In the genomic region with DNA sequence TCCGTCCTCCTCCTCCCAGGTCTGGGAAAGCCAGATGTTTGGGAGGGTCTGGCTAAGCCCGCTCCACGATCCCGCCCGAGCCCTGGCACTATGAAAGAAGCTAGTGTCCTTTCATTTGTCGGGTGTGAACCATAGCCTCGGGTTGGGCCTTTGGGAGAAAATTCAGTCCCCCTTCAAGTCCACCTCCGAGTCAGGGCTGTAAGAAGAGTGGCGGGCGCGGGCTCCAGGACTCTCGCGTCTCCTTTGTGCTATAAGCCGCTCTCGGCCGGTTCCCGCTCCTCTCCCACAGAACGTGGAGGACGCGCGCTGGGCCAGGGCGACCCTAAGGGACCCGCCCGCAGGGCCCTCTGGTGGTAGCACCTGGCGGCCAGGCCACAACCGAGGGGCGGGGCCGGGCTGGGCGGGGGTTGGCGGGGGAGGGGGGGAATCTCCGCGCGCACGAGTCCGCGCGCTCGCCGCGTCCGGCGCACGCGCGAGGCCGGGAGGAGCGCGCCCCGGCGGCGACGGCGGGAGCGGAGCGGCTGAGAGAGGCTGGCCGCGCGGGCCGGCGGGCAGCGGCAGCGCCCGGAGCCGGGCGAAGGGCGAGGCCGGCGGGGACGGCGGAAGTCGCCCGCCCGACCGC, we compare ENCODE assay signal across 8 mouse cellular contexts. TPM values are rescaled to one million over a fixed set of nuclear protein-coding genes. Genes with fewer than 3 reads are reported as not detected.
A peak's percentile ranks its signal among the peaks of the same experiment; 100 is the strongest.
DNase-seq lines count a peak whose midpoint lies in the region; ATAC-seq and TF ChIP-seq lines count a peak whose summit lies in the region.

Mpp6 (plus strand) TSS at position 485 of the 622 bp plus-strand sequence.

- no peaks in the 10 kb centered on the region for H3K27me3 ChIP-seq in kidney, embryonic 14.5 days (ENCODE audit: control insufficient read depth, insufficient read depth, low read length)
- H3K27me3 ChIP-seq in liver, adult 2 months (ENCODE audit: control insufficient read depth, insufficient read depth, low read length) = no peaks in the 10 kb centered on the region

- H3K79me2 ChIP-seq in liver, adult 2 months (ENCODE audit: control insufficient read depth, insufficient read depth, low read length) = peaks cover 7% of the 10 kb centered on the region; the same call in 1 of the 2 replicates

- under 1% methylated on average over 73 of the region's 74 CpGs for WGBS in bone marrow, adult 2 months
- WGBS in kidney, embryonic 14.5 days = under 1% methylated on average over 65 of the region's 74 CpGs
- under 1% methylated on average over 74 of the region's 74 CpGs for WGBS in liver, adult 2 months

- peak; percentile 87 for DNase-seq in A20 (ENCODE audit: low read depth, low spot score)
- peak; percentile 76 to 78 for DNase-seq in heart, adult 9 months (ENCODE audit: low spot score in 2 of 2)
- peak; percentile 51 for DNase-seq in liver, adult 2 months (ENCODE audit: extremely low read depth, low read depth, low spot score)
- DNase-seq in spleen, postnatal 36 days (ENCODE audit: low spot score in 2 of 2) = peak; percentile 74 to 79

- TF ChIP-seq POLR2A in bone marrow, adult 2 months (IDR thresholded peaks at IDR 0.05; ENCODE audit: borderline replicate concordance, control insufficient read depth, low read depth, low read length) = peak; percentile 15; the same call in 1 of the 2 replicates
- 0 out of 2 replicates have a peak, but pooled peaks have one; percentile 31 for TF ChIP-seq POLR2A in embryonic fibroblast, embryonic 13.5 days (IDR thresholded peaks at IDR 0.05; ENCODE audit: low read depth, low read length)
- 0 out of 2 replicates have a peak, but pooled peaks have one; percentile 15 for TF ChIP-seq POLR2A in liver, adult 2 months (IDR thresholded peaks at IDR 0.05; ENCODE audit: extremely low read depth, insufficient read depth, low read length)

- no peaks in the 10 kb centered on the region for H3K9me3 ChIP-seq in kidney, embryonic 14.5 days (ENCODE audit: control insufficient read depth, low read length)

- ATAC-seq in kidney, embryonic 14.5 days (ENCODE audit: low FRiP score, low TSS enrichment) = peak; percentile 95
- no peak for ATAC-seq in monocyte, adult 5-6 weeks (replicated peaks; ENCODE audit: insufficient number of reproducible peaks, low FRiP score, low TSS enrichment, poor library complexity, severe bottlenecking)

- peak within 1 kb of the TSS; percentile 63 for H3K4me2 ChIP-seq in kidney, embryonic 14.5 days (replicated peaks; ENCODE audit: low read depth, low read length)

- peaks cover 1% of the 10 kb centered on the region; the same call in 1 of the 2 replicates for H3K4me1 ChIP-seq in bone marrow, adult 2 months (ENCODE audit: control insufficient read depth, insufficient read depth, low read length)
- no peaks in the 10 kb centered on the region for H3K4me1 ChIP-seq in embryonic fibroblast, embryonic 13.5 days (ENCODE audit: control insufficient read depth, insufficient read depth, low read length)
- peaks cover 10% of the 10 kb centered on the region; the same call in 1 of the 2 replicates for H3K4me1 ChIP-seq in kidney, embryonic 14.5 days (ENCODE audit: control insufficient read depth, insufficient read depth, low read length)
- peaks cover 3% of the 10 kb centered on the region for H3K4me1 ChIP-seq in liver, adult 2 months (ENCODE audit: control insufficient read depth, insufficient read depth, low read length)

- peak within 1 kb of the TSS; percentile 83 for H3K4me3 ChIP-seq in bone marrow, adult 2 months (replicated peaks; ENCODE audit: control insufficient read depth, low read depth, low read length)
- peak within 1 kb of the TSS; percentile 83 for H3K4me3 ChIP-seq in embryonic fibroblast, embryonic 13.5 days (ENCODE audit: insufficient read depth, low read length)
- peak within 1 kb of the TSS; percentile 84 for H3K4me3 ChIP-seq in kidney, embryonic 14.5 days (ENCODE audit: low read length)
- H3K4me3 ChIP-seq in liver, adult 2 months (ENCODE audit: insufficient read depth, low read depth, low read length) = peak within 1 kb of the TSS; percentile 90

- H3K9ac ChIP-seq in kidney, embryonic 14.5 days (ENCODE audit: low read depth, low read length) = peak within 1 kb of the TSS; percentile 93
- H3K9ac ChIP-seq in liver, adult 2 months (ENCODE audit: low read depth, low read length) = peak within 1 kb of the TSS; percentile 87

- H3K27ac ChIP-seq in bone marrow, adult 2 months (ENCODE audit: control insufficient read depth, insufficient read depth, low read depth, low read length, poor library complexity) = peak within 1 kb of the TSS; percentile 47
- no peak within 1 kb of the TSS for H3K27ac ChIP-seq in embryonic fibroblast, embryonic 13.5 days (ENCODE audit: insufficient read depth, low read length)
- H3K27ac ChIP-seq in kidney, embryonic 14.5 days (ENCODE audit: low read depth, low read length) = peak within 1 kb of the TSS; percentile 77
- peak within 1 kb of the TSS; percentile 71 for H3K27ac ChIP-seq in liver, adult 2 months (replicated peaks; ENCODE audit: insufficient read depth, low read depth, low read length)

- no peaks in the 10 kb centered on the region for H3K36me3 ChIP-seq in kidney, embryonic 14.5 days (ENCODE audit: control insufficient read depth, insufficient read depth, low read length)
- no peaks in the 10 kb centered on the region for H3K36me3 ChIP-seq in liver, adult 2 months (ENCODE audit: control insufficient read depth, insufficient read depth, low read length)

- TF ChIP-seq CTCF in bone marrow, adult 2 months (IDR thresholded peaks at IDR 0.05; ENCODE audit: control insufficient read depth, insufficient read depth, low read length) = peak; percentile 21; the same call in 1 of the 2 replicates
- no peak for TF ChIP-seq CTCF in embryonic fibroblast, embryonic 13.5 days (IDR thresholded peaks at IDR 0.05; ENCODE audit: borderline replicate concordance, insufficient read depth, low read length)
- TF ChIP-seq CTCF in liver, adult 2 months (IDR thresholded peaks at IDR 0.05; ENCODE audit: low read depth, low read length) = peak; percentile 59

RNA-seq across cellular contexts. Expression of gene Mpp6, which starts in this region (rescaled TPM):
- 14.9 and 41.7 TPM in 2 replicates for polyA plus RNA-seq in bone marrow, adult 2 months (2011; ENCODE audit: insufficient read depth, insufficient read length, low replicate concordance, missing spikeins)
- polyA plus RNA-seq in embryonic fibroblast, embryonic 13.5 days (2011; ENCODE audit: insufficient read length, low read depth, missing spikeins) = 42.7 and 43.9 TPM in 2 replicates
- 102 and 115 TPM in 2 replicates for polyA plus RNA-seq in kidney, embryonic 14.5 days (2014; fragmentation: Nextera tagmentation; extraction: Ambion mirVana)
- 68.2 and 68.3 TPM in 2 replicates for total RNA-seq in liver, adult 2 months (2014; rRNA removed)
- 17.2 and 17.9 TPM in 2 replicates for polyA plus RNA-seq in liver, adult 2 months (2012; rRNA removed)
- total RNA-seq in monocyte, adult 5-6 weeks (2017) = 63.6 to 87.6 TPM (median 74.6 TPM) in 3 replicates
